Mouse (Mus musculus) heart, postnatal 0 days (tissue): ENCODE data around the gene Hormad2. TPM values are rescaled to one million over a fixed set of nuclear protein-coding genes. Genes with fewer than 3 reads are reported as not detected.
A peak's percentile ranks its signal among the peaks of the same experiment; 100 is the strongest.

Experiments used
- ATAC-seq: fragments of 200-750 bp; cut with Nextera tagmentation; 2 replicates; pipeline ENCODE4 v1.8.0; 2017; ENCODE audit warnings: low read depth, moderate number of reproducible peaks, moderate library complexity; ENCODE audit not compliant: insufficient read depth
- DNase-seq: peaks from one replicate; pipeline ENCODE4 v3.0.0-alpha.2; 2016; ENCODE audit warnings: low spot score
- H3K27ac ChIP-seq: fragments of 300-500 bp; sonication (generic); 2 replicates; pipeline ENCODE4 v1.5.1; 2014; ENCODE audit warnings: low read depth, mild to moderate bottlenecking
- H3K27me3 ChIP-seq: fragments of 300-500 bp; sonication (generic); 2 replicates; pipeline ENCODE4 v1.6.1; 2014; ENCODE audit warnings: low read length, mixed read lengths; ENCODE audit not compliant: control insufficient read depth, insufficient read depth
- H3K36me3 ChIP-seq: fragments of 300-500 bp; sonication (generic); replicated peaks from 2 replicates; pipeline ENCODE4 v1.6.1; 2014; ENCODE audit warnings: low read length, mixed read lengths; ENCODE audit not compliant: control insufficient read depth, insufficient read depth
- H3K4me1 ChIP-seq: fragments of 300-500 bp; sonication (generic); 2 replicates; pipeline ENCODE4 v1.6.1; 2014; ENCODE audit warnings: antibody characterized with exemption; ENCODE audit not compliant: control insufficient read depth, insufficient read depth
- H3K4me2 ChIP-seq: fragments of 300-500 bp; sonication (generic); 2 replicates; pipeline ENCODE4 v1.6.1; 2014; ENCODE audit warnings: low read depth, mild to moderate bottlenecking, low read length, moderate library complexity
- H3K4me3 ChIP-seq: fragments of 300-500 bp; sonication (generic); 2 replicates; pipeline ENCODE4 v1.5.1; 2014; ENCODE audit warnings: low read depth, low read length
- H3K9ac ChIP-seq: fragments of 300-500 bp; sonication (generic); replicated peaks from 2 replicates; pipeline ENCODE4 v1.6.1; 2014; ENCODE audit warnings: low read depth, low read length, mixed read lengths
- H3K9me3 ChIP-seq: fragments of 300-500 bp; sonication (generic); replicated peaks from 2 replicates; pipeline ENCODE4 v1.6.1; 2016; ENCODE audit warnings: low read length; ENCODE audit not compliant: control insufficient read depth
- CTCF ChIP-seq: IDR thresholded peaks from 2 replicates; pipeline ENCODE4 v1.5.1; 2016; ENCODE audit warnings: antibody characterized with exemption, control low read depth, low read depth
- EP300 ChIP-seq: IDR thresholded peaks from 2 replicates; pipeline ENCODE4 v1.6.1; 2016; ENCODE audit warnings: antibody characterized with exemption, low read depth
- WGBS: fragments of 180-500 bp; shearing (Covaris S2); extraction: QIAGEN DNeasy Blood & Tissue Kit; methylation state at CpG from one replicate; pipeline ENCODE4 v1.1.7; 2014; 5-methylcytosine and 5-hydroxymethylcytosine counted together
- polyA plus RNA-seq: library from polyadenylated mRNA; unstranded; fragments of >200 nt; fragmentation: Nextera tagmentation; extraction: Ambion mirVana; gene quantifications from 2 replicates; pipeline ENCODE4 v1.2.1, GENCODE M21; 2015
- total RNA-seq: library from RNA; depleted of rRNA; stranded (reverse); fragments of >200 nt; gene quantifications from 2 replicates; pipeline ENCODE4 v1.2.3, GENCODE M21; 2014; ENCODE audit warnings: low replicate concordance

Hormad2 gene
- total and polyA plus RNA-seq, 2 experiments from 2014 or later: not detected

DNA sequence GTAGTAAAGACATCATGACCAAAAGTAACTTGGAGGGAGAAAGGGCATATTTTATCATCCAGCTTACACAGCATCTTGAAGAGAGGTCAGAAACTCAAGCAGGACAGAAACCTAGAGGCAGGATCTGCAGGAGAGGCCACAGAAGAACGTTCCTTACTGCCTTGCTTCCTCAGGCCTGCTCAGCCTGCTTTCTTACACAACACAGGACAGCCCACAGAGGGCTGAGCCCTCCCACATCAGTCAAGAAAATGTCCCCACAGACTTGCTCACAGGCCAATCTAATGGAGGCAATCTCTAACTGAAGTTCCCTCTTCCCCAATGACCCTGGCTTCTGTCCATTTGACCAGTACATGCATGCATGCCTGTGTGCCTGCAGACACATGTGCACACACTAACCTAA, 1.4 kb upstream of the Hormad2 start:
- no peak overlapping the region for H3K4me2 ChIP-seq
- H3K27me3 ChIP-seq: no peaks in the 10 kb centered on the region
- H3K4me1 ChIP-seq: no peaks in the 10 kb centered on the region
- ATAC-seq: no peak
- H3K9me3 ChIP-seq: no peaks in the 10 kb centered on the region
- no peak overlapping the region for H3K4me3 ChIP-seq
- 36% methylated on average over 1 of the region's 1 CpGs for WGBS
- H3K36me3 ChIP-seq: no peaks in the 10 kb centered on the region
- H3K27ac ChIP-seq: no peak overlapping the region
- DNase-seq: no peak
- H3K9ac ChIP-seq: no peak overlapping the region
- TF ChIP-seq EP300 (no peak), CTCF (no peak)

DNA sequence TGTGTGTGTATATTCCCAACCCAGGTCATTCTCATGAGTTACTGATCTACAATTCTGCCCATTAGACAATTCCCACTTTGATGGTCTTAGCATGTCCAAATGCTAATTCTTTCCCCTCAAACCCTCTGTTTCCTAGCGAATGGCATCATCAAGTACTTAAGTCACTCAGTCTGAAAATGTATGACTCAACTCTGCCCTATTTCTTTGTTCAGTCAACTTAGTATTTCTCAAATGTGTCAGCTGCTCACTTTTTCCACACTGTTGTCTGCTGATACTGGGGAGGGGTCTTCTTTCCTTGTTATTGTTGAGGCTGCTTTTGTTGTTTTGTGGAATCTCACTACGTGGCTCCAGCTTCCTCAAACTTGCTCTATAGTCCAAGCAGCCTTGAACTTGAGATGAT, 2.7 kb downstream of the Hormad2 start:
- ATAC-seq: no peak
- Histone ChIP-seq H3K27ac (no peak overlapping the region), H3K27me3 (no peaks in the 10 kb centered on the region), H3K4me2 (no peak overlapping the region), H3K9ac (no peak overlapping the region), H3K9me3 (no peaks in the 10 kb centered on the region), H3K4me3 (no peak overlapping the region), H3K4me1 (no peaks in the 10 kb centered on the region), H3K36me3 (no peaks in the 10 kb centered on the region)
- no peak for DNase-seq
- TF ChIP-seq CTCF (no peak), EP300 (no peak)
- 53% methylated on average over 2 of the region's 2 CpGs for WGBS

DNA sequence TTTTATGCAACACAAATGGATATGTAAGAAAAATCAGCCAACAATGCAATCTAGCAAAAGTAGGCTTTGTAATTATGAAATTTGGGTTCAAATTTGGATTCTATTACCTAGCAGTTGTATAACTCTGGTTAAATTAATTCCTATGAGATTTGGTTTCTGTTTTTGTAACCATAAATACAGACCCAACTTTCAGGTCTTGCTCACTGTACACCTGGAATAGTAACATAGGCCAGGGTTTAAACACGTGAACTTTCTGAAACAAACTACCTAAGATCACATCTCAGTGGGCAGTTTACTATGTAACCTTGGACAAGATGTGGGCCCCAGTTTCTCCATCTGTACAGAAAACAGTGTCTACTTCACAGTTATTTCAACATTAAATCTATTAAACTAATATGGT, 3.6 kb downstream of the Hormad2 start:
- H3K4me1 ChIP-seq: no peaks in the 10 kb centered on the region
- H3K9me3 ChIP-seq: no peaks in the 10 kb centered on the region
- H3K27me3 ChIP-seq: no peaks in the 10 kb centered on the region
- 86% methylated on average over 1 of the region's 1 CpGs for WGBS
- no peak overlapping the region for H3K4me3 ChIP-seq
- no peak overlapping the region for H3K27ac ChIP-seq
- ATAC-seq (no peak), DNase-seq (no peak)
- no peaks in the 10 kb centered on the region for H3K36me3 ChIP-seq
- H3K4me2 ChIP-seq: no peak overlapping the region
- no peak overlapping the region for H3K9ac ChIP-seq
- TF ChIP-seq EP300: no peak
- TF ChIP-seq CTCF: no peak

DNA sequence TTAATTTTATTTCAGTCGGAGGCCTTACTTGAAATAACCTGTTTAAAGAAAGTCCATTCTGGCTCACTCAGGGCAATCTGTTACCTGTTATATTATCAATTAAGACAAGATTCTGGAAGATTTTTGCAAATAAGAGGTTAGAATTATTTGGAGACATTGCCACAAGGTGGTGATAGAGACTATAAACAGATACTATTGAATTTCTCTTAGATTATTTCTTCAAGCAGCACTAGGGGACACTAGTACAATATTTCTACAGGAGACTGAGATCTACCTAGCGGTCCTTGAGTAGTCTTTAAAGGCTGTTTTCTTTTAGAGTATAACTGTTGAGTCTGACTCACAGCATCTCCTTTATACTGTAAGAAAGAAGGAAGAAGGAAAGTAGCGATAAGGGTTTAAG, 4.3 kb downstream of the Hormad2 start:
- peak; percentile 52 for DNase-seq
- no peaks in the 10 kb centered on the region for H3K4me1 ChIP-seq
- H3K27ac ChIP-seq: no peak overlapping the region
- no peaks in the 10 kb centered on the region for H3K36me3 ChIP-seq
- H3K9me3 ChIP-seq: no peaks in the 10 kb centered on the region
- H3K9ac ChIP-seq: no peak overlapping the region
- ATAC-seq: no peak
- TF ChIP-seq EP300 (no peak), CTCF (peak; percentile 52)
- no peaks in the 10 kb centered on the region for H3K27me3 ChIP-seq
- no peak overlapping the region for H3K4me3 ChIP-seq
- no peak overlapping the region for H3K4me2 ChIP-seq
- WGBS: 80% methylated on average over 3 of the region's 3 CpGs

DNA sequence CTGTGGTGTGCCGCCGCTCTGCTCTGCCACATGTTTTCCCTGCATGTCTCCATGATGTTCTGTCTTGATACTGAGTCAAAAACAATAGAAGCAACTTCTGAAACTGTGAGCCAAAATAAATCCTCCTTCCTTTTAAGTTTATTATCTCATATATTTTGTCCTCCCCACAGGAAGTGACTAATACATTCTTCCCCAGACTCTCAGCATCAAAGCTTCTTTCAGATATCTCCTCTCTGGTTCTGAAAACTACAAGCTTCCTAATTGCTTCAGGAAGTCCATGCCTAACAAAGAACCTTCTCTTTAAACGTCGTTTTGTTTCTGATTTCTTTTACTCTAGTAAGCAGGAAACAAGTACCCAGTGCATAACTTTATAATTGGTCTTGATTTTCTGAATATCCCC, 6.4 kb downstream of the Hormad2 start:
- 47% methylated on average over 4 of the region's 4 CpGs for WGBS
- peak; percentile 10 for DNase-seq
- TF ChIP-seq CTCF (no peak), EP300 (no peak)
- Histone ChIP-seq H3K27me3 (no peaks in the 10 kb centered on the region), H3K9ac (no peak overlapping the region), H3K4me3 (no peak overlapping the region), H3K4me2 (no peak overlapping the region), H3K36me3 (no peaks in the 10 kb centered on the region), H3K27ac (no peak overlapping the region), H3K9me3 (no peaks in the 10 kb centered on the region), H3K4me1 (no peaks in the 10 kb centered on the region)
- no peak for ATAC-seq

DNA sequence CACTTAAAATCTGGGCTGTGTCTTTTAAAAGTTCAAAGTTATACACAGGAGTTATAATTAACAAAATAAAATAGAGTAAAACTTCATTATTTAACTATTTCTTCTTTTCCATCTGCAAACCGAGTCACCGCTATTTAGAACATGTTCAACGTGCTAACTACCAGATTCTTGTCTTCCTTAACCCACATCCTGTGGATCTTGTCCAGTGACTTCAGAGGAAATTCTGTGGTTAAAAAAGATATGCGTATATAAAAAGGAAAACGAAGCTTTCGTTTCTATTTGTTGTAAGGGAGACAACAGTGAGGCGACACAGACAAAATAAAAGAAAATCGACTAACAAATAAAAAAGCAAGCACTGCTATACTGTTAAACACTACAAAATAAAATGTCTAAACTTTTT, 17.1 kb downstream of the Hormad2 start:
- H3K36me3 ChIP-seq: no peaks in the 10 kb centered on the region
- H3K27ac ChIP-seq: no peak overlapping the region
- no peaks in the 10 kb centered on the region for H3K9me3 ChIP-seq
- TF ChIP-seq CTCF (no peak), EP300 (no peak)
- DNase-seq (no peak), ATAC-seq (no peak)
- no peaks in the 10 kb centered on the region for H3K4me1 ChIP-seq
- no peak overlapping the region for H3K4me3 ChIP-seq
- no peak overlapping the region for H3K4me2 ChIP-seq
- no peak overlapping the region for H3K9ac ChIP-seq
- WGBS: 72% methylated on average over 8 of the region's 8 CpGs
- H3K27me3 ChIP-seq: no peaks in the 10 kb centered on the region
